Mouse (Mus musculus): ENCODE measurements at regions not wholly inside any gene's neighbourhood (a gene's known extent, or its start where the extent isn't known, plus 50 kb on each side); places are given as distances from the start of the nearest gene placed in this dataset.

DNA sequence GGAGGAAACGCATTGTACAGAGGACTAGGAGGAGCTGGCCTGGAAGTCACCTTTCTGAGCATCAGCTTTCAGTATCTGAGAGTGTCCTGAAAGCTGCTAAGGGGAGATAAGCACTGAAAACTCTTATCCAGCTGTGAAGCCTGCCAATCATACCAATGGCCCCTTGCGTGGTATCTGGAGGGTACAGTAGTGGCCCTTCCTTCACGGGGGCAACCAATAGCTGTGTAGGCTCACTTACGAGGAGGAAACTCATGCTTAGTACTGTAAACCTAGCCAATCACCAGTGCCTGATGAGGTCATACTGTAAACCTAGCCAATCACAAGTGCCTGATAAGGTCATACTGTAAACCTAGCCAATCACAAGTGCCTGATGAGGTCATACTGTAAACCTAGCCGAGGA is 231.7 kb upstream of the Fam241a start:
- no peak for DNase-seq (ENCODE audit: inconsistent age in 2 of 2, low spot score in 1 of 2)

DNA sequence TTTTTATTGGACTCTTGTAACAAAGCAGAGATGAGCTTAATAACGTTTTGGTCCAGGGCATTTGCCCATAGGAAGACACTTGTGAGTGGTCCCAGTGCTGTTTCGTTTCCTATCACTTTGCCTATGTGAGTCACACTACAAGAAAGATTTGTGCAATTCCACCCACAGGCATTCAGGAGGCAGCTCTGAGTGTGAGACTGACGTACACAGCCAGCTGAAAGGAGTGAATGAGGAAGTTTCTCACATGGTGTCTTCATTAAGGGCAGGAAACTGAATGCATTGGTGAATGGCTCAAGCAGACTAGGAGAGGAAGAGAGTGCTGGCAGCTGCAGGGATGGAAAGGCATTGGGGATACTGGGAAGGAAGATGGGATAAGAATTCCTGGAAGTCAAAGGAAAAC is 230.5 kb upstream of the Fam241a start:
- DNase-seq (ENCODE audit: inconsistent age in 2 of 2, low spot score in 1 of 2) = peak in 1 of 2 experiments; percentile 20

DNA sequence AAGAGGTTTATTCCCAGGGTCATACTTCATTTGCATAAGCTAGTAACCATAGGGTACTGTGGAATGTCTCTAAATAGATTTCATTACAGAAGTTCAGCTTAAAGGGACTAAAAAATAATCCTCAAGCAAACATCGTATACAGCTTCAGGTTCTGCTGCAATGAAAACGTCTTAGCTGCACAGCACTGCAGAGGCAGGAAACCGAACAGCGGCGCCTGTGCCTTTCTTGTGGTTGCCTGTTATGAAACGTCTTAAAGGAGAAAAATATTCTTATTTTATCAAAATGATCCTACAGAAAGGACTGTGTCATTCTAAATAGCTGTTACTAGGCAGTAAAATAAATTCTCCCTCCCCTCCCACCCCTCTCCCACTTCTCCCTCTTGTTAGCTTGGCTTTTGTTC is 226.0 kb upstream of the Fam241a start:
- DNase-seq (ENCODE audit: inconsistent age in 2 of 2, low spot score in 1 of 2) = no peak

DNA sequence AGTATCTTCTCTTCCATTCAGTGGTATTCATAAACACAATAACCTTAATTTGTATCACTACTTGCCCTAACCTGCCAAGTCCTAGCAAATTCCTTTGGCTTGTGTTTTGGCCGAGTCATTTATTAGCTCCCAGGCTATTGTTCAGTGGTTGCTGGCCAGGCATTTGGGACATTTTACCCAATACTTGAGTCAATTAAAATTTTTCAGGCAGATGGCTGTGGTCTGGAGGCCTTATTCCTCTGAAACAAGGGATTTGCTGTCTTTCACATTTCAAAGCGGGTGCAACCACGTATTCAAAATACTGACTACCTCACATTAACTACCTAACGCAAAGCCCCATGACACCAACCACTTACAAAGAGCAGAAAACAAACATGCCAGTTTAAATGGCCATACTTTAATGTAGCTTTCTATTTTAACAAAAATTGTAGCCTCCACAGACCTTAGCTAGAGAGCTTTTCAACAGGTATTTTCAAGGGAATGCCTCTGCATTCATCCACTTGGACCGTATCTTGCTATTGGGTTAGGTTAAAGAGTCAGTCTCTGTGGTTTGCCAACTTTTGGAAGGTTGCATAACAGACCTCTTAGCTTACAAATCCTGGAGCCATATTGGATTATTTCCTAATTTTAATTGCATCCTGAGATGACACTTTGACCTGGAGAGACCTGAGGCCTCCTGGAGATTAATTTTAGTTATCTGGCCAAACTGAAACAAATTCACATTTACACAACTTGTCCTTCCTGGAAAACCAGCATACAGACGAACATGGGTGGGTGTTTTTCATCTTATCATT is 224.7 kb upstream of the Fam241a start:
- peak in 1 of 2 experiments; percentile 24 for DNase-seq (ENCODE audit: inconsistent age in 2 of 2, low spot score in 1 of 2)

DNA sequence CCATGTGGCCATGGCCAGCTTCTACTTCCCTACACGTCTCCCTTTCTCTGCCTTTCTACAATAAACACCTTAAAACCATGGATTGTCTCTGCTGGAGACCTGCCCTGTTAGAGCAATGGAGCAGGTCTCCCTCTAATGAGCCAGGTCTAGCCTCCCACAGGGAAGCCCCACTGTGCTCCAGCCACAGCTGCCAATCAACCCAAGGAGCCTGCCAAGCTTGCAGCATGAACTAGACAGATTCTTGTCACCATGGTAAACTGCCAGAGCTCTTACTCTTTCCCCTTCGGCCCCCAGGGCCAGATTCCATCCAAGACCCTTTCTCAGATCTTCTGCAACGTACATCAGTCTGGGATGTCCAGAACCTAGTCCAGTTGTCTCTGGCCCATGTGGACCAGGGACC is 217.1 kb upstream of the Fam241a start:
- DNase-seq (ENCODE audit: inconsistent age in 2 of 2, low spot score in 1 of 2) = no peak

DNA sequence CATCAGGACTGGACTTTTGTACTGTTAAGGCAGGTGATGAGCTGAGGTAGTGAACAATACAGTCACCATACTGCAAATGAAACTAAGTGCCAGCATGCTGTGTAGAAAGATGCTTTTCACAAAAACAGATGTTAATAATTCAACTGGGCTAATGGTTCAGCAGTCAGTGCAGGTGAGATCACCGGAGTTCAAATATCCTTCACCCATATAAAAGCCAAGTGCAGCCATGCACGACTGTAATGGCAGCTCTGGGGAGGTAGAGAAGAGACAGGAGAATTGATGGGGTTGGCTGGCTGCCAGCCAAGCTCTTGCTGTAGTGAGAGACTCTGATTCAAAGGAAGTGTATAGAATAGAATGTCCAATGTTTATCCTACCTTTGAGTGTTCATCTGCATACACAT is 214.3 kb upstream of the Fam241a start:
- no peak for DNase-seq (ENCODE audit: inconsistent age in 2 of 2, low spot score in 1 of 2)

DNA sequence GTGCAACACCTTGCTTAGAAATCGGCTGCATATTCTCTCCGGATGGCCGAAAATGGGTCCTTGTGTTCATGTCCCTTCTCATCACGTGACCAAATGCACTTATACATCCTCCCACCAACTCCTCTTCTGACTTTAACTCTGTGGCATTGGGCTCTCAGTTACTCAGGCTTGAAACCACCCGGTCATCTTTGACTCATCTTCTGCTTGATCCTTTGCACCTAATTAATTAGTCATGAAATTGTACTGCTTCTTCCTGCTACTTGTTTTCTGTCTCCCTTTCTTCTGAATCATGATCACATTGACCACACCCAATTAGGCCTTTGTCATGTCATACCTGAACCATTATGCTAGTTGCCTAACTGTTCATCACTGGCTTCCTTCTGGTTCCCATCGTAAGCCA is 208.4 kb upstream of the Fam241a start:
- DNase-seq (ENCODE audit: inconsistent age in 2 of 2, low spot score in 1 of 2) = no peak

DNA sequence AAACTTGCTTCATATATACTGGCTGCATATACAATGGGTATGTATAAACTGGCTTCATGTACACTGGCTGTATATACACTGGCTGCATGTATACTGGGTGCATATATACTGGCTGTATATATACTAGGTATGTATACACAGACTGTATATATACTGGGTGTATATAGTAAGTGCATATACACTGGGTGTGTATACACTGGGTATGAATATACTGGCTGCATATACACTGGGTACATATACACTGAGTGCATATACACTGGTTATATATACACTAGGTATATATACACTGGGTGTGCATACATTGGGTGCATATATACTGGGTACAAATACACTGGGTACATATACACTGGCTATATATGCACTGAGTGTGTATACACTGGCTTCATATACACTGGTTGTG is 196.9 kb upstream of the Fam241a start:
- no peak for DNase-seq (ENCODE audit: inconsistent age in 2 of 2, low spot score in 1 of 2)

DNA sequence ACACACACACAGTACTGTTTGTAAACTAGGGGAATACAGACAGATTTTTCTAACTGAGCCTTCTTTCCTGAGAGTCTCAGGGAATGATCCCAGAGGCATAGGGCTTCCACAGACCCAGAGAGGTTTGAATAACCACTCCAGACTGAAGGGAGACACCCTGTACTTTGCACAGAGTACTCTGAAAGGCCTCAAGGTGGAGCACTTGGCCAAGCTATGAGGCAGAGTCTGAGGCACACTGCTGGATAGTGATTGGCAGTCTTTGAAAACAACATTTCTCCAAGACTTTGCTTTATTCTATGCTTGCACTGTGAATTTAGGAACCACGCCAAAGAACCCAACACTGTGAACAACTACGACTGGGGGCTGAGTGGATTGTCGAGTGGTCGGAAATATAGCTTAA is 192.1 kb upstream of the Fam241a start:
- DNase-seq (ENCODE audit: inconsistent age in 2 of 2, low spot score in 1 of 2) = peak in 1 of 2 experiments; percentile 58

DNA sequence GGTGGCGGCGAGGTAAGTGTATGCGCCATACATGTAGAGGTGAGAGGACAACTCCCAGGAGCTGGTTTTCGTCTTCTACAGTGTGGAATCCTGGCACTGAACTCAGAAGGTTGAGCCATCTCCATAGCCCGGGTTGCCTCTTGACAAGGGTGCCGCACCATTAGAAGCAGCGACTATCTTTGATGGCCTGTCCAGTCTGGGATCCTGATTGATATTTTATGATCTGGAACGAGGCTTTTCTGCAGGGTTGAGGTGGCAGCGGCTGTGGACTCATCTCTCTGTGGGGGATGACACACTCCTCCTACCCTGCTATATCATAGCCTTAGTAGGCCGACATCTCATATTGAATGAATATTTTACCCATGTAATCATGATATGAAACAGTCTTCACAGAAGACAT is 191.0 kb upstream of the Fam241a start:
- no peak for DNase-seq (ENCODE audit: inconsistent age in 2 of 2, low spot score in 1 of 2)

DNA sequence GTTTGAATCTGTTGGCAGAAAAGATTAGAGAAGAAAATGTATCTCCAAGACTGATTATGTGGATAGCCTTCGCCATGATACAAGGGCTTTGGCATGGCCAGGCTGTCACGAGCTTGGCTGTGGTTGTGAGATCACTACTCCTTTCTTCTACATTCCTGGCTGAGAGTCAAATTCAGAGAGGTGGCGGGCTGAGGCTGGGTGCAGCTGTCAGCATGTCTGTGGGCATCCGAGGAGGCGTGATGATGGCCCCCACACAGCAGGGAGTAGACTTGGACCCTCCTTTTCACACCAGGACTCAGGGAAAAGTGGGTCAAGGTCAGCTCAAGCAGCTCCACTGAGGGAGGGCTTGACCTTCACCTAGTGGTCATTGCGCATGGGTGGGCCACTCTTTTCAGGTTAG is 186.3 kb upstream of the Fam241a start:
- no peak for DNase-seq (ENCODE audit: inconsistent age in 2 of 2, low spot score in 1 of 2)

DNA sequence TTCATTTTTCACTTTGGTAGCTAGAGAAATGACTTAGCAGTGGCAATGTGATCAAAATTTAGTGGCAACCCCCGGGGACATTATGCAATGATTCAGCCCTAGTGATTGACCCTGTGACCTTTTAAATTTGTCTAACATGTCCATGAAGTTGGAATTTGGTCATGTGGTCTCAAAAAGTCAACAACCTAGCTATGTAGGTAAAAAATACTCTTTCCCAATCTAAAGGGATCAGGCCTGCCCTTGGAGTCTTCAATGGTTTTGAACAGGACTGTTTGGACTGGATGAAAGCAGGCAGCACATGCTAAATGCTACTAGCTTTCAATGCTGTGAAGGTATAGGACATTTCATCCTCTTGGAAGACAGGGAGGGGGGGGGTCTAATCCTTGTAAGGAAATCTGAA is 185.3 kb upstream of the Fam241a start:
- DNase-seq (ENCODE audit: inconsistent age in 2 of 2, low spot score in 1 of 2) = no peak

DNA sequence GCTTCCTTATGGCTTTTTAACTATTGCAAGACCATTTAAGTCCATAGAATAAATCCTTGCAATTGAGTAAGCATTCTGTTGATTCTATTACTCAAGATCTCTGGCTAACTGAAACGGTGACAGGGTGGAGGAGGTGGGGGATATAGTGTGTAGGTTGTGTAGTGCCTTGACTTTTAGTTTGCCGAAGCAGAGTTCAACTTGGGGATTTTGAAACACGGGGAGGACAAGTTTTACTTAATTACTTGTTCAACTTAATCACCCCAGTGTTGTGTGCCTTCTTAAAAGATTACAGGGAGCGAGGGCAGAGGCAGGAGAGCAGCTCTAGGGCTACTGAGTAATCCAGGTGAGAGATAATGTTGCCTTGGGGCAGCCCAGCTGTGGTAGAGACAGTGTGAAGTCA is 171.7 kb upstream of the Fam241a start:
- DNase-seq (ENCODE audit: inconsistent age in 2 of 2, low spot score in 1 of 2) = no peak

DNA sequence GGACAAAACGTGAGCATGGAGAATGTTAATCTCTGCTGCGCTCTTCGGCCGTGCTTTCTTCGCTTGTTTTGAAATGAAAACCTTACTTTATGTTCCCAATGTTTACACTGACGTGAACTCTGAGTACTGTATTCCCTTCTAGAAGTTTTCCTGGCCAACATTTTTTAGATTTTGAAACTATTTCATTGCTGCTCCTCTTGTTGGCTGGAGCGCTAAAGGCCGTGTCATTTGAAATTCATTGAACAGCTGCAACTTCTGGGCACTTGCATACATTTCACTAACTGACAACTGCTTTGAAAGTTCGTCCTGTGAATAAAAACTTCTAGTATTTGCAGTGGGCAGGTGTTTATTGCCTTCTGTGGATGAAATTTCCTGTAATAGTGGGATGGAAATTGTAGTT is 157.9 kb upstream of the Fam241a start:
- DNase-seq (ENCODE audit: inconsistent age in 2 of 2, low spot score in 1 of 2) = no peak

DNA sequence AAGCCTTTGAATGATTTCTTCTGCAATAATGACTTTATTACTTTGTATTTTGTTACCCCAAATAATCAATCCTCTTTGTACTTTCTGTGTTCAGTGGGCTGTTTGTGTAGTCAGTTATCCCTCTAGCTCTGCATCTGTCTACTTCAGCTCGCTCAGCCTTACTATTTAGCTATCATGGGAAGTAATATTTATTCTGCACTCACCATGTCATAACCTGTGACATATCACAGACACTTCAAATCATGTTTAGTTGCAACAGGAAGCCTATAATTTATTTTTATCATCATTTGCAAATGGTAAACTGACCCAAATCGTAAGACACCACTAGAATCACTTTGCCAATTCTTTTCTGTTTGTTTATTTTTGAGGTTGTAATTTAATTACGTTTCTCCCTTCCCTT is 147.6 kb upstream of the Fam241a start:
- DNase-seq (ENCODE audit: inconsistent age in 2 of 2, low spot score in 1 of 2) = no peak

DNA sequence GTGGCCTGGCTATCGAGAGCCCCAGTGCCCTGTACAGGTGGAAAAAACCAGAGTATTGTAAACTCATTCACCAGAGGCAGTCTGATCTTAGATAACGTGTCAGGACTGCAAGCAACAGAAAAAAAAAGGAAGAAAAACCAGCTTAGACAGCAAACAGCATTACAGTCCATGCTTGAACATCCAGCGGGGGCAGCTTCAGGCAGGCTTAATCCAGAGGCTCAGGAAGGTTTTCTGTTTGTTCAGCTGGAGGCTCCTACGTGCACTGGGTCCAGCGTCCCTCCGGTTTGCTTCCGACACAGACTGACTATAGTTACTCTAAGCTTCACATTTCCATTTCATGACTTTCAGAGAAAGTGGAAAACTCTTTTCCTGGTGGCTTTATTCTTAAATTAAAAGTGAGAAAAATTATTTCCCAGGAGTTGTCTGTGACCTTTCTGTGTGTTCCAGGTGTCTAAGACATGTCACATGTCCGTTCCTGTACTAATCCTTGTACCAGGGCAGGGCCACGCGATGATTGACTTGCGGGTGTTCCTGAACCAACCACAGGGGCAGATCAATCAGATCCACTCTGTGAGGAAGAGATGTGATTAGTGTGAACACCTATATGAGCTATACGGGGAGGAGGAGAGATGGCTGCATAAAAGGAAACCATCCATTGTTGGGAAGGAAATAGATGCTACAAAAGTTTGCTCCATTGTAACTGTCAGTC is 144.4 kb upstream of the Fam241a start:
- no peak for DNase-seq (ENCODE audit: inconsistent age in 2 of 2, low spot score in 1 of 2)

DNA sequence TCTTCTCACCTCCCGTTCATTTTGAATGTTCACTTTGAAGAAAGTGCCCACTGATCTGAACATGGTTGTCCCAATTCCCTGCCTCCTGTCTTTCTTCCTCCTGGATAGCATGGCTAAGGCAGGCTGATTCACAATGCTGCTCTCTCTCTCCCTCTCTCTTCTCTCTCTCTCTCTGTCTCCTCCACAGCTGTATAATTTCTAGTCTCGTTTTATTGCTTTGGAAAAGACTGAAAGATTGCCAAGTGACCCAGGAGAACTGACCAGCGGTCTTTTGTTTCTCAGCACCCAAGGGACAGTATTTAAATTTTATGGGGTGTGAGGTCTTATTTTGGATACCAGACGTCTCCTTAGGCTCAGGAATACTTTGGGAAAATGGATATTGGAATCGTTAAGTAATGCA is 143.1 kb upstream of the Fam241a start:
- no peak for DNase-seq (ENCODE audit: inconsistent age in 2 of 2, low spot score in 1 of 2)

DNA sequence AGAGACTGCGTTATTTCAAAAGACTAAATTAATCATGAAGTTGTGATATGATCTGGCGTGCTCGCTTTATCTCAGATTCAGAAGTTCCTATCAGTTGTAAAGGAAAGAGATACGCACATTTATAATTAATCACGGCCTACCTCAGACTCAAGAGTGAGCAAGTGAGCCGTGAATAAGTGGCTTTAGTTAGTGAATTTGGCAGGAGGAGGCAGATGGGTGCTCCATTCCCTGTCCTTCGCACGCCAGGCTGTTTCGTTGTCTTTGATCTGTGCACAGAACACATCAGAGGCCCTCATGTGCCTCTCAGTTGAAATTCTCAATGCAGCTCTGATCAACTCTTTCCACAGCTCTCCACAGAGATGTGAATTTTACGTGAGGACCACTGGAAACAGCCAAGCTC is 140.4 kb upstream of the Fam241a start:
- DNase-seq (ENCODE audit: inconsistent age in 2 of 2, low spot score in 1 of 2) = no peak

DNA sequence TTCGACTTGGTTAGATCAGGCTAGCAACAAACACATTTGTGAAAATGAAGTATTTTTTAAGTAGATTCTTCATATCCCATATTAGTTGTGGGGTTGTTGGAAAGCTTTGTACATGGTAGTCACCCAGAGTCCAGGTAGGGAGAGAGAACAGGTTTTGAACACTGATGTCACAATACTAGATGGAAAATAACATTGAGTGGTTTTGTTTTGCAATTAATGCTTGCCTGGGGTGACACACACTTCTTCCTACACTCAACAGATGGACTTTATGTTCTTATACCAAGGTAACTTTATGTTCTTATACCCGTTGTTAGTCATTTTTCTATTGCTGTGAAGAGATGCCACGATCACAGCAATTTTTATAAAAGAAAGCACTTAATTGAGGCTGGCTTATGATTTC is 134.2 kb upstream of the Fam241a start:
- no peak for DNase-seq (ENCODE audit: inconsistent age in 2 of 2, low spot score in 1 of 2)

DNA sequence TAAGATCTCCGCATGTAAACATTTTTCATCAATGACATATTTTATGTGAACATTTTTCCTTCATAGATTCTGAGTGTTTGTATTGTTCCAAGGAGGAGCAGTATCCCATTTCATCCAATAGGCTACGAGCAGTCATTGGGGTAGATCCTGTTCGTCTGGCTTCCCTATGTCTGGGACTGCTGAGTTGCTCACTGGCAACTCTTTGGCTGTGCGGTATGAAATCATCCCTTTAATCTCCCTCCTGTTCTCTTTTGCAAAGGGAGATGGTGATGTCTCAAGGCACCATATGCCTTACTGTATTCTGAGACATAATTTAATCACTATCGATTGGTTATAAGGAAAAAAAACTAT is 133.4 kb upstream of the Fam241a start:
- DNase-seq (ENCODE audit: inconsistent age in 2 of 2, low spot score in 1 of 2) = no peak

DNA sequence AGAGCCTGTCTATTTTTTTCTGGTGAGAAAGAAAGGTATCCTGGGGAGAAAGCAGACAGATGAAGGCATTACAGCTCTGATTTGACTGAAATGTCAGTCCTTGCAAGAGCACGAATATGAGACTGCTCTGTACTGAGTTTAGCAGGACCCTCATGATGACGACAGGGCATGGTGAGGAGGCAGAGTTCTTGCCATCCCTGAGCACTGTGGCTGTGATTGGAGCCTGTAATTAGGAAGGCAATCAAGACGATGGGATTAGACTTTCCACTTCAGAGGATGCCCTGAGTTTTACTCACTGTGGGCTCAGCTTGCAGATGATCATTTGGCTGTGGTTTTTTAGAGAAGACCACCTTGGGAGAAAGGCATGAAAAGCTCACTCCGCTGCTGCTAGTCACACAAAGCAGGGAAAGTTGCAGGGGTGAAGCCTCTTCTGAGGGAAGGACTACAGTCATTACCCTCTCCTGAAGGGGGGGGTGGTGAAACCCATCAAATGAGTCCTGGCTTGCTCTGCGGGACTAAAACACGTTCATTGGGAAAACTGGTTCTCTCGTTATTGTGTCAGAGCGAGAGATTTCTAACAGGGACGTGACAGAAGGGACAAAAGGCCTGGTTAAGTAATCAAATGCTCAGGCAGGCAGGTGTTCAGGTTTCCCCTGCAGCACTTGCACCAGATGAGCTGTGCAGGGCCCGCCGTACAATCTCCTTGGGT is 132.9 kb upstream of the Fam241a start:
- DNase-seq (ENCODE audit: inconsistent age in 2 of 2, low spot score in 1 of 2) = no peak

DNA sequence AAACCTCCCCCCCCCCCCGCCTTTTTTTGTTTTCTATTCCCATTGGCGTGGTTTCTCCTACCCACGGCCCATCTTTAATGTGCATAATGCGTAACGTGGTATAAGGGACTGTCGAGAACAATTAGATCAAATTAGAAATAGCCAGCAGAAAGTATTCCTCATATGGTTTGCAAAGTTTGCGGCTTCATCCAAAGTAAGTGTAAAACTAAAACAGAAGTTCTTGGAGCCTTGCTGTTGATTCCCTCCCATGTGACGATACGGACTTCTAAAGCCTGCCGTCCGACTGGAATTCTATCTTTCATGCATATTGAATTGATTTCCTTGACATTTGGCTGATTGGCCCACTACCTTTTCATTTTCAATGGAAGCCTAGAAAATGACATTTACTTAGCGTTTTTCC is 128.7 kb upstream of the Fam241a start:
- DNase-seq (ENCODE audit: inconsistent age in 2 of 2, low spot score in 1 of 2) = no peak

All from adrenal gland, adult (tissue).